Mouse (Mus musculus) heart, postnatal 0 days (tissue): Measurements from ENCODE around the gene Gm49320.

Experiments
- CTCF ChIP-seq: IDR thresholded peaks from 2 replicates; pipeline ENCODE4 v1.5.1; 2016; ENCODE audit warnings: antibody characterized with exemption, control low read depth, low read depth
- EP300 ChIP-seq: IDR thresholded peaks from 2 replicates; pipeline ENCODE4 v1.6.1; 2016; ENCODE audit warnings: antibody characterized with exemption, low read depth

- TF ChIP-seq CTCF = no peak
- no peak for TF ChIP-seq EP300
Observed at GRCm38 (mm10) chr8:4275275-4276110, 36.8 kb downstream of the Gm49320 start, which contains the start of gene Timm44.
